Mouse (Mus musculus) cerebellum, adult 11-12 months (tissue): ENCODE measurements around the gene Hoxa1.

Experiments
- DNase-seq: peaks from one replicate; pipeline ENCODE4 v3.0.0; 2022

Hoxa1 gene

DNA sequence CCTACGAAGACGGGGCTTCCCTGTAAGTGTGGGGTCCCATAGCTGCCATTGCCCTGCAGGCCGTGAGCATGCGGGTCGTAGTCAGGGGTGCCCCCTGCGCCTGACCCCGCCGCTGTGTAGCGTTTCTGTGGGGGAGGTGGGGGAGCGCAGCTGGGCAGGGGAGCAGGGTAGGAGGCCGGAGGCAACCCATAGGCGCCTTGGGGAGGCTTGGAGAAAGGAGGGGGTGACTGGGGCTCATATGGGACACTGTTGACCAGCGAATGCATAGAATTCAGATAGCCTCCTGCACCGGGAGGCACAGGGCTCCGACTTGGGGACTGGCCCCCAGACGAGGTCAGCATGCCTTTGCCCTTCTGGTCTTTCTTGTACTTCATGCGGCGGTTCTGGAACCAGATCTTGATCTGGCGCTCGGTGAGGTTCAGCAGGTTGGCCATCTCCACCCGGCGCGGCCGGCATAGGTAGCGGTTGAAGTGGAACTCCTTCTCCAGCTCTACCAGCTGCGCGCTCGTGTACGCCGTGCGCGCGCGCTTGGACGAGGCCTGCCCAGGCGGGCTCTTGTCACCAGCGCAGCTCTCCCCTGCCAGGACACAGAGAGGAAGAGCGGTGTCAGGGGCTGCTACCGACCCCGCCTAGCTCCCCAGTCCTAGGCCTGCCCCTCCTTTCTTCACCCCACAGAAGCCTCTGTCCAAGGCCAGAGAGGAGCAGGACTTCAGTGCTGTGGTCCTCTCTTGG, 12.2 kb upstream of the Hoxa1 start:
- DNase-seq: no peak

DNA sequence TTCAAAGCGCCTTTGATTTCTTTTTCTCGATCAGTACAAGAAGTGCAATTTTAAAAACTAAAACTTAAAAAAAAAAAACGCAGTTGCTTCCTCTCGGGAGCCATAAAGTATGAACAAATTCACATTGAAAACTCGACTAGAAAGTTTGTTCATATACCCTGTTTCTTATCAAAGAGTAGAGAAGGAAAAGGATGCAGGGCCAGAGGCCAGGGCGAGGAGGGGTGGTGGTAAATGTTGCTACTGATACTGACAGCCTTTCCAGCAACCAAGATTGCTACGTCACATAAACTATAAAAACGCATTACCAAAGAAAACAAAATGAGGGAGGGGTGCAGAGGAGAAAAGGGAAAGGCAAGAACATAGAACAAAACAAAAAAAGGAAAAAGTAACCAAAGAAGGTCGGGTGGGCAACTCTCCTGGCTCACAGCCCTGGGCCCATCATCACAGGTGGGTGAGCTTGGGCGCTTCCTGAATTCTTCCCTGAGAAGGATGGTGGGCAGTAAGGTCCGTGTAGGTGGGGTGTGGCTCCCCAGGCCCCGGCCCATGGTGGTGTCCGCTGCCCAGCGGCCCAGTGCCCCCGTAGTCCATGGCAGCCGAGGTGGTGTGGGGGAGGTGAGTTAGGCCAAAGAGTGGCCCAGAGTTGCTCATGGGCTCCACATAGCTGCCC, 11.5 kb upstream of the Hoxa1 start:
- no peak for DNase-seq

DNA sequence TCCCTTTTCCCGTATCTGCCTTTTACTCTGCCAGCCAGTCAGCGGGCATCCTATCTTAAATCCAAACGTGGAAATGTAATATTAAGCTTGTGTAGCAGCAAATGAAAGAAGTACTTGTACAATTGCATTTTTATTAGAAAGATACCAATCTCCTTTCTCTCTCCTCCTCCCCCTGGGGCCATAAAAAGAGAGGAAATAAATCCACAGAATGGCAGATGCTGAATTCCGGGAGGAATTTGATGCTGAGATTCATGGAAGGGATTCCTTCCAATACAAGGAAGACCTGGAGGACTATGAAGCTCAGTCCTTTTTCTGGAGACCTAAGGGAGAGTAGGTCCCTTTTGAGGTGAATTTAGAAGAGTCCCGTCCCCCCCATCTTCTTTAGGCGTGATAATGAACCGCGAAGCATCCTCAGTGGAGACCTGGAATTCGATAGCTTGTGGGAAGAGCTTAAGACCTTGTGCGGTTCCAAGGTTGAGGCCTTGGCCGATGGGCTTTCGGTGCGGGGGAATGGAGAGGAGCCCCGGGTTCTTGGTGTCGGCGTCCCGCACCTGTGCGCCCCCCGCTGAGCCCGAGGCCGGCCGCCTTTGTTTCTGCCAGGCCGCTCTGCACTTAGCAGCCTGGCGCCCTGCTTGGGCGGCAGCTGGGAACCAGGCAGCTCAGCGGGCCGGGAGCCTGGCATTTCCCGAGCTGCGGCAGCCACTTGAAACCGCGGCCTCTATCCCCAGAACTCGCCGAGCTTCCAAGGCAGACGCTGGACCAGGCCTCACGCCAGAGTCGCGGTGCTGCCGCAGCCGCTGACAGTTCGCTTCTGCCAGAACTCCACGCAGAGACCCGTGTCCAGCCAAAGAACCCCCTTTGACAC, 10.3 kb upstream of the Hoxa1 start:
- no peak for DNase-seq

DNA sequence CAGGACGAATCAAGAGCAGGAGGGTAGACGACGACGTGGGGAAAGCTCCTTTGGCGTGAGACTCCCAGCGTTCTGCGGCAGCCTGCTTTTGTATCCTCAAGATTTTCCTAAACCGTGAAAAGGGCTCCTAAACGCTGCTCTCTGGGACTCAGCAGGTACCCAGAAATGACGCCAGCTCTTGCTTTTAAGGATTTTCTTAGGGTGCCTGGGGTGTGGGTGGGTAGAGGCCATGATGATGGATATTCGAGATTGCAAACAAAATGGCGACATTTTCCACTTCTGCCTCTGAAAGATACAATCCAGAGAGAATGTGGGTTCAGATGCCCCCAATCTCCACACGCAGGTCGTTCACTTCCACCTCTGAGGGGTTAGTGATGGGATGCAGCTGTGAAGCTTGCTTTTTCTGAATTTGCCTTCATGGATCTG, 9.6 kb upstream of the Hoxa1 start:
- DNase-seq: no peak

DNA sequence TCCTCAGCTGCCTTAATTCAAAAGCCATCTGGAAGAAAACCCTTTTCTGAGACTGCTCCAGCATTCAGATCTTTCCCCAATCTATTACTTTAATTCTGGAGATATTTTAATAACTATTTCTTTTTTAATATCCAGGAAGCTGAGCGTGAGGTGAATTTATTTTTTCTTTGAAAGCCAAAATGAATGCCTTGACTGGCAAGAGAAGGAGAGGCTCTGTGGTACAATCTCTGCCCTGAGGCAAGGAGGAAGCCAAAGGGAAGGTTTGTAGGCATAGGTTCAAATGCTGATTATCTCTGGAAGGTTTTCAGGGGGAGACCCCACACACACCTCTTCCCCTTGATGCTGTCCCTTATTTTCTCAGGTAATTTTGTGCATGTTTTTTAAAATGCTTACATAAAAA, 9.1 kb upstream of the Hoxa1 start:
- no peak for DNase-seq

DNA sequence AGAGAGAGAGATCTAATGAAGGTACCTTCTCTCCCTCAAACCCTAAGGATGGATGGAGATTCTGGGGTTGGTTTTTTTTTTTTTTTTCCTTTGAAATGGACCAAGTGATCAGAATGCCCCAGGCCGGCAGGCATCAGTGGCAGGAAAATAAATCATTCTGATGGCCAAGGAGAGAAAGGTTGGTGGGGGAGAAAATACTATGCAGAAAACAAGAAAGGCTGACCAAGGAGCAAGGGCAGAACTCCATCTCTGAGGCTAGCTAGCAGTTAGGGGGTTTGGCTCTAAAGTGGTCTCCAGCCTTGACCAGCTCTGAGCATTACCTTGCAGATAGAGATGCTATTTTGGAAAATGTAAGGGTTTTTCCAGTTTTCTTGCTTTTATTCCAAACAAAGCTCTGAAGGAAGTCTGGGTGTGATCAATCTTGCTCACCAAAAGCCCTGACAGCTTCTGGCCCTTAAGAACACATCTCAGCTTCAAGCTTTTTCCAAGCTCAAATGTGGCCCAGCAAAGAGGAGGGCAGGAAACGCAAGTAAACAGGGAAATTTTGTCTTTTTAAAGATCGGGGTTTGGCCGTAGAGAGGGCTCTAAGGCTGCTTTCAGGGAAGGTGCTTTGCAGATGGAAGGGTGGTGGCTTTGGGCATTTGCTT, 8.4 kb upstream of the Hoxa1 start:
- no peak for DNase-seq

DNA sequence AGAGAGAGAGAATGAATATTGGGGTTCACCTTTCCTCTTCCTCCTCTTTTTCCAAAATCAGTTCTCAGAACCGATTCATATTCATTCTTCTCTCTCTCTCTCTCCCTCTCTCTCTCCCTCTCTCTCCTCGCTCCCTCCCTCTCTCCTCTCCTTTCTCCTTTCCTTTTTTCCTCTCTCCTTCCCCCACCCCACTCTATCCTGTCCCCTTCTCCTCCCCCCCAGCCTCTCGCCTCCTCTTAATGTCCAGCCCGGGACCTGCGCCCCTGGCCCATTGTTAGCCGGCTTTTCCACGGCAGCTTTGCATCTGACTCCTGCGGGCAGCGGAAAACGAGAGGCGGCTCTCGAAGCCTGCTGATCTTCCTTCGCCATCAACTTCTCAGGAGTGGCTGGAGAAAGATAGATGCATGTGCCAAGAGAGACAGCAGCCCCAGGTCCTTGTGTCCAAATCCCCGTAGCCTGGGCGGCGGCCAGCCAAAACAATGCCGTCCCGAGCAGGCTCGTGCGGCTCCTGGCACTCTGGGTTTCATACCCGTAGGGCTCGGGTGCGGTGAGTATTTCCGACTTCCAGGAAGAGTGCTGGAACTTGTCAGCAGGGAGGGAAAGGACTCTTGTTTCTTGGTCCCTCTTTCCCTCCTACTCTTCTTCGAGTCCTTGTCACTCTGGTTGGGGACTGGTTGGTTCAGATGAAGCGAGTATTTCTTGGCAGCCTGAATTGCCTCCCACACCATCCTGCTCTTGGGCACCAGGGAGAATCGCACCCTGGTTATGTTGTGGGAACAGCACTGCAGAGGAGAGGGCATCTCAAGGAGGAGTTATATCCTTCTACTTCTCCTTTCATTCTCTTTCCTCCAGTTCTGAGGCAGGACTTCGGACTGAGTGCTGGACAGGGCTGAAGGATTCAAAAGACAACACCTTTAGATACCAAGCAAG, 7.6 kb upstream of the Hoxa1 start:
- DNase-seq: no peak

DNA sequence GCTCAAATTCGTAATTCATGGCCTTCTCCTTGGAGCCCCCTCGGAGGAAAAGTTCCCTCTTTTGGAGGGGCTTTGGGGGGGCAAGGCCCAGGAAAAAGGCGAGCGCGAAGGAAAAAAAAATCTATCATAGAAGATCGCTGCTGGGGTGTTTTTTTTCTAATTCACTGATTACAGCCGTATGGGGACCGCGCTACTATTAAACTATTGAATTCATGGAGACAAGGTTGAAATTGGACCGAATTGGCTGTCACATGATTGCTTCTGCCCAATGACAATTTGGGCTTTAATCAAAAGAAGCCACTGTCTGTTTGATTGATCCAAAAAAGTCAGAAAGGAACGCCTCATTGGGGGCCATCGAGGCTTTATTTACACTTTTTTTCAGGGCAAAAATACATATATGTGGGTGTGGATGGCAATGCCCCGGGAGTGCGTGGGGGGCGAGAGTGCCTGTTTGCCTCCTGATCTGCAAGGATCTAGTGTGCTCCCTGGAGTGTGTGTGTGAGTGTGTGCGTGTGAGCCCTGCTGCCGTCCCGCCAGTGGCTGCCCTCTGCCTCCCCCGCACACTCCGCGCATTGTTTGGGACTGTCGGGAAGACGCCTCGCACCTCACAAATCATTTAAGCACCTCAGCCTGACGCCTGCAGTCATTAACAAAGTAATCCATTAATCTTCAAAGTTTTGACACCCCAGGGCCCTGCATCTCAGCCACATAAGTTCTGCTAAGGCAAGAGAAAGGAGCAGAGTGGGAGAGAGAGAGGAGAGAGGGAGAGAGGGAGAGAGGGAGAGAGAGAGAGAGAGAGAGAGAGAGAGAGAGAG, 6.7 kb upstream of the Hoxa1 start, which contains the start of gene Hoxa2:
Hoxa2 (minus strand) TSS at position 206 of the 815 bp plus-strand sequence.
- no peak for DNase-seq

DNA sequence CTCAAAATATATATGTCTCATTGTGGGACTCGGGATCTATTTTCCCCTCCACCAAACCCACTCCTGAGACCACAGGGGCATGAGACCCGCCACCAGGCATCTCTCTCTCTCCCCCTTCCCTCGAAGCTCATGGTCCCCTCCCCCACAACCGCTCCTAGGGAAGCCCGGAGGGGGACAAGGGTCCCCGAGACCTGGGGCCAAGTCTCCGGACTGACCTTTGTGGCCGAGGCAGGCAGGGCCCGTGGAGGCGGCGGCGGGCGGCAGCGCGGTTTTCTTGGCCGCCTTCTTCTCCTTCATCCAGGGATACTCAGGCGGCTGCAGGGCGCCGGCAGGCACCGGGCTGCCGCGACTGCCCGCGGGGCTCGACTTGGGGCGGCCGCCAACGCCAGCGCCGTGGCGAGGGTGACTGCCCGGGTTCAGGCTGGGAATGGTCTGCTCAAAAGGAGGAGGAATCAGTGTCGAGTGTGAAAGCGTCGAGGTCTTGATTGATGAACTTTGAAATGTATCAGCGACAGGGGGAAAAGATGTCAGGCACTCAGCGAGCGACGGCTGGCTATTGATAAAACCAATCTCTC, 6.0 kb upstream of the Hoxa1 start:
- DNase-seq: no peak

DNA sequence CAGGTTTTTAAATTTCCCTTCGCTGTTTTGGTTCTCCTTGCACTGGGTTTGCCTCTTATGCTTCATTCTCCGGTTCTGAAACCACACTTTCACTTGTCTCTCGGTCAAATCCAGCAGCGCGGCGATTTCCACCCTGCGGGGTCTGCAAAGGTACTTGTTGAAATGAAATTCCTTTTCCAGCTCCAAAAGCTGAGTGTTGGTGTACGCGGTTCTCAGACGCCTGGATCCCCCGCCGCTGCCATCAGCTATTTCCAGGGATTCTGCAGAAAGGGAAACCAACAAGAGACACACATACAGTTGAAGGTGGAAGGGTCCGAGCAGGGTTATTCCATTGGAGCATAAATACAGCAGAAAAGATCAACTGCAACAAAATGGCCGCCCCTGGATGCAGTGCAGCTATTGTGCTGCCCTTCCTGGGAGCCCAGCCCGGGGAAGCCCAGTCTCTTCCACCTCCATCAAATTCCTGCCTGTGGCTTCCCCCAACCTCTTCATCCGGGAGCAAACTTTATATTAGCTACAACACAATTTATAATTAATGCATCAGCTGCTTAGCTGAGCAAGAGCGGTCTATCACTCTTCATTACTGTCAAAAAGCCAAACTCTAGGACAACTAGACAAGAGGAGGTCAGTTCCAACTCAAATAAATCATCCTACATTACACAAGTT, 5.4 kb upstream of the Hoxa1 start:
- DNase-seq: no peak

DNA sequence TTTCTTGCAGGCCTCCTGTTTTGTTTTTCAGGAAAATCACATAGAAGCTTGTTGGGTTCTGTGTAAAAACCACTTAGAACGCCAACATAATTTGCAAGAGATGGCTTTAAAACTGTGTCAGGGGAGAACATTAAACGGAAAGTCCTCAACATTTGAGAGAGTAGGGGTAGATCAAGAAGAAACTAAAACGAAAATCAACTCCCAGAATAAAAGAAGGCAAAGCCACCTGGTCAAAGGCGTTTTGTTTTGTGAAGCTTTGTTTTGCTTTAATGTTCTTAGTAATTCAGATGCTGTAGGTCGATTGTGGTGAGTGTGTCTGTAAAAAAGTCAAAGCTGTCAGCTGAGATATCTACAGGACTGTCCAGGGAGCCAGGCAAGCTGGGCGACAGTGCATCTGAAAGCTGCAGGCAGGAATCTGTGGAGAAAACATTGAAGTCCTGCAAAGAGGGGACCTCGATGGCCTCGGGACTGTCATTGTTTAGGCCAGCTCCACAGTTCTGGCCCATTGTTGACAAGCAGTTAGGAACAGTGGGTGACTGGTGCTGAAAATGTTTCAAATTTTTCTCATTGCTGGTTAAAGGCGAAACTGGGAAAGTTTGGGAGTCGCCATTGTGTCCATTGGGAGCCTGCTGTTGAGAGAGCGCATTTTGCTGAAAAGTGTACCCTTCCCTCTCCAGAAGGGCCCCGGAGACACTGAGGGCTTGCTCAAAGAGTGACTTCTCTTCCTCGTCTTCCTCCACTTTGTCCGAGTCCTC, 4.7 kb upstream of the Hoxa1 start:
- no peak for DNase-seq

DNA sequence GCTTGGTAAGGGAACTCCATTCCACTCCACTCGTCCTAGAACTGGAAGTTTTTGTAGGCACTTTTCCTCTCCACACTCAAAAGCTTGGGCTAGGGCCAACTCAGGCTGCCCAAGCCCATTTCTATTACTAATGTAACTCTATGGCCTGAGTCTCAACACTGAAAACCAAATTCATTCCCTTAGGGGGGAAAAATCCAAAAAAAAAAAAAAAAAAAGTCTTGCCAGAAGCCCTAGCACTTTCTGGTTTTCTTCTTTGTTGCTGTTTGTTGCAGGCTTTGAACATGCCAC, 3.9 kb upstream of the Hoxa1 start:
- no peak for DNase-seq

DNA sequence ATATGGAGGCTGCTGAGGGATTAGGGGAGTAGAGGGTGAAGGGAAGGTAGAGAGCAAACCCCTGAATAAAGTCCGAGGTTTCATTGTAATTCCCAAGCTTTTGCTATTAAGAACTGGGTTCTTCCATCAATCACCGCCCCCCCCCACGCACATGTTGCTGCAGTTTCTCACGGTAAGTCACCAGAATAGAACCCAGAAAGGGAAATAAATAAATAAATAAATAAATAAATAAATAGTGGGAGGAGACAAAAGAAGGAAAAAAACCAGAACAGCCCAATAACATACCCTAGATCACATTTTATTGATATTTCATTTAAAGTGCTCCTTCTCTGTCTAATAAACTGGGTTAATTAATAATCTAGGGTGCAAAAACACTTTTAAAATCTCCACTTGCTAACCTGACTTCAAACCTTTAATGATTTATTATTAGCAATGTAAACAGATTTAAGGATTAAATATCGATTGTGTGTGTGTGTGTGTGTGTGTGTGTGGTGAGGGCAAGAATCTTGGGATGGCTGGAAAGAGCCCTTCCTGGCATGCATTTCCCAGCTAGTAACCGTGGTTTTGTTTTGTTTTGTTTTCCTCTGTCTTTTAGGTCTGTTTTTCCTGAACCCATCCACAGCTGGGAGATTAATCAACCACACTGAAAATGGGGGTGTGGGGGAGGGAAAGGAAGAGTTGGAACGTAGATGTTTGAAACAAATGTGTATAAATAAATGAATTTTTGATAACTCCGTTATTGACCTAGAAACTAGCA, 3.4 kb upstream of the Hoxa1 start:
- DNase-seq: no peak

DNA sequence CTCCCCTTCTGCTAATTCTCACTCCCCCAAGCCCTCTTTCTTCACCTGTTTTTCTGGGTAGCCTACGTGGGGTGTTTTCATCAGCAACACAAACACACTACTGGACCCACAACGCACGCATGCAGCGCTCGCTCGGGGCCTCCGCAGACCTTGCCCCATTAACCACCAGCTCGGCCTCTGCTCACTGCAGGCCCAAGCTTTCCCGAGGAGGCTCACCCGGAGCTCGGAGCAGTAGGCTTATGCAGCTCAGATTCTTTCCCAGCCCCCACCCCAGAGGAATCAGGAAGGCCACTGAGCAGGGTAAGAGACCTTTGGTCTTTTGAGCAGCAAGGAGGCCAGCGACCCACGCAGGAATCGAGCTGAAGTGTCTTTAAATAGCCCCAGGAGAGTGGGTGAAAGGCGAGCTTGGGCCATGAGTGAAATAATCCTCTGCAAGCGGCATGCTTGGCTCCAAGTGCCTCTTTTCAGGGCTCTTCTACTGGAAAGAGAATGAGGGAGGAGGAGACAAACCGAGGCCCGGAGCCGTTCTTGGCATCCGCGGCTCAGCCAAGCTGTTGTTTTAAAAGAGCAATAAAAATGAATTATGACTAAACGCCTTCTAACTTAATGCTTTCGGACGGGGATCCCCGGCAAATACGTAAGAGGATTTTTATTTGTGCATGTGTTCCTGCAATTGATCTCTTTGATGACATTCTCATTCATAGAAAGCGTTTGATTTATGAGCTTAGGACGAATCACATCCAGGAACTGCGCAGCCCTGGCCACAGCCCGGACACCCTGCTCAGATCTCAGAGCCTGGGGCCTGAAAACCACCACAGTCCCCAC, 2.6 kb upstream of the Hoxa1 start:
- DNase-seq: no peak

DNA sequence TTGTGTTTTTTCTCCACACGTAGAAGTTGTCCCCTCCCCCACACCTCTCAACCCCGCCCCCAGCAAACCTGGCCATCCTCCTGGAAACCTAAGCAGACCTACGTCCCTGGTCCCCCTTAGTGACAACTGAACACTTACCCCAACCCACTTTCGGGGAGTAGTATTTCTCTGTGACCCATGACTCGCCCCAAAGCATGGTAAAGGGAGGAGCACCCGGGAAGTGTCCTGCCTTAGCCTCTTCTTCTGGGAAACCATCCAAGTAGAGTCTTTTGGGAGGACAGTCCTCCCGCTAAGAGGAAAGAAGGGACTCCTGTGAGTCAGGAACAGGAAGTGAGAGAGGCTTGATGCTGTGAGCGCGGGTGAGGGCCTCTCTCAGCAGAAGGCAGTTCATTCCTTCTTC, 1.9 kb upstream of the Hoxa1 start:
- no peak for DNase-seq

DNA sequence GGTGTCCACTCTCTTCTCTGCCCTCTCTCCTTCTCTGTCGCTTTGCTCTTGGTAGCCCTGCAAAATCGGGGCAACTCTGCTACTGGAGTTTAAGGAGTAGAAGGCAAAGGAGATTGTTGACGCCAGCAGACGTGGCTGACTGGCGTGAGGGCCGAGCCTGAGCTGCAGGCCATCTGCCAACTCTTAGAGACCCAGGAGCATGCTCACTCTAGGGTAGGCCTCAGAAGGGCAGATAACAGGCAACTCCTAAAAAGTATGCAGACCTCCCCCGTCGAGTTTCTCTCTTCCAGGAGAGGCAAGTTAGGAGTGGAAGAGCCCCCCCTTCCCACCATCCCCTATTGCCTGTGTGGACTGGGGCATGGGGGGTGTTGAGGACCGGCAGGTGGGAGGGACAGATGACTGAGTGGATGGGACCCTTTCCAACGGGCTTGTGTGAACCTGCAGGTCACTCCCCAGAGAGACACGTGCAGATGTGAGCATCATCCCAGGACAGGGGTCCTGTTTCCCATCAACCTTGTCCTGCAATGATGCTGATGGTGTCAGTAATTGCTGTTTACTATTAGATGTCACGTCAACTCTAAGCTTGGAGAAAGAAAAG, 1.1 kb upstream of the Hoxa1 start:
- no peak for DNase-seq

DNA sequence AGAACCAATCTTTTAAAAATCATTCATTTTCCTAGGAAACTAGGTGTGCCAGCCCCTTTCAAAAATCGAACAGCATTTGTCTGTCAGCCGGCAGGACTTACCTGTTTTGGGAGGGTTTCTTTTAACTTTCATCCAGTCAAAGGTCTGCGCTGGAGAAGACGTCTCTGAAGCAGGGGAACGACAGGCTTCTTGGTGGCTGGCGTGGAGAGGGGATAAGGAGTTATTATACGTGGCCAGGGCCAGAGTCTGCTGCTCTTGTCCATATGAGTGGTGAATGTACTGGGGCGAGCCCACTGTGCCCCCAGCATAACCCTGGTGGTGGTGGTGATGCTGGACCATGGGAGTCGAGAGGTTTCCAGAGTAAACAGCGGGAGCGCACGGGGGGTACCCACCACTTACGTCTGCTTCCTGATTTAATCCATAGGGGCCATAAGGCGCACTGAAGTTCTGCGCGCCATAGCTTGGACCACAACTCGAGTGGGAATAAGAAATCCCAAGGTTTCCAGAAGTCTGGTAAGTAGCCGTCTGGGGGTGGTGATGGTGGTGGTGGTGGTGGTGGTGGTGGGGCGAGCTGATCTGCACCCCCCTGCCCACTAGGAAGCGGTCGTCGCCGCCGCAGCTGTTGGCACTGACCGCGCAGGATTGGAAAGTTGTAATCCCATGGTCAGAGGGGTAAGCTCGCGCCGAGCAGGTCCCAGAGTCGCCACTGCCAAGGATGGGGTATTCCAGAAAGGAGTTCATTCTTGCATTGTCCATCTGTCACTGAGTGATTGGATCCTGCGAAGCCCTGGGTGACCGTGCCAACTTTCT, 446 bp downstream of the Hoxa1 start:
- no peak for DNase-seq
